In the genomic region with DNA sequence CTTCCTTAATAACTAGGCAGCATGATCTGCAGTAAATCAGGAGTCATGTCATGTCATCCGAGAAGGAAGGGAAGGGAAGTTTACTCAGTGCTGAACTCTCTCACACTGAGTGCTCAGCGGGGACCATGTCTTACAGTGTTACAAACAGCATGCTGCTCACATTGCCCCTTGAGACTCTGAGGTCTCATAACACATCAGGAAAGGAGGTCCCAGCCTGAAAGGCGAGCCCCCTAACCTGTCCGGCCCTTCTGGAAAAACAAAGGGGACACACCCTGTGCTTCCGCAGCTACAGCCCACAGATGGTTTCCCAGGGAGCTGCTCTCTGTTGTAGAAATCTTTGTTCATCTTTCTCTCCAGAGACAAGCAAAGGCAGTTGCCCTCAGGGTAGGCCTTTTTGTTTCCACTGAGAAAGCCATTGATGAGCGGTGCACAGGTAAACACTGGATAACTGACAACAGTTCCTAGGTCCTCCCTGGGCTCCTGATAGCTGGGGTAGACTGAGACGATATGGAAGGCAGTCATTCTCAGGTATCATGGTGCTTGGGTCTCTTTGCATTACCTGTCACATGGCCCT, we compare ENCODE assay signal across 22 mouse cellular contexts.
A peak's percentile ranks its signal among the peaks of the same experiment; 100 is the strongest.
DNase-seq lines count a peak whose midpoint lies in the region; ATAC-seq lines count a peak whose summit lies in the region.
"Had no signal": no experiment of that assay in that cellular context is flagged by ENCODE, and none has a peak within 500 bp of the region (broad histone marks: within the 10 kb centered on the region; RNA-seq: fewer than 3 reads in every experiment).

No protein-coding gene starts in this region.

- DNase-seq in hindbrain, embryonic 10.5 days (ENCODE audit: low spot score) = no peak
- no peak for DNase-seq in hindbrain, embryonic 14.5 days (ENCODE audit: low spot score)
- DNase-seq in midbrain, embryonic 10.5 days (ENCODE audit: low spot score) = no peak
- peak; percentile 29 for DNase-seq in WW6 (ENCODE audit: low read depth, low spot score)
- DNase-seq in frontal cortex, adult 2 months (ENCODE audit: extremely low spot score in 1 of 2, low spot score in 1 of 2) = no peak
- DNase-seq in layer of hippocampus, postnatal 10 days (ENCODE audit: low spot score in 2 of 2) = no peak
- DNase-seq: adrenal gland, adult 8-10 months; cerebellum, adult 11 months; cerebellum, adult 8-10 months; cerebellum, postnatal 14 days; embryo, embryonic 11 days; forebrain, postnatal 0 days; gastrocnemius, postnatal 36 days; heart, adult 18-20 months; heart, postnatal 10 days; kidney, adult 11 months had no signal

- peak overlapping the region; percentile 35; the same call in 1 of the 2 replicates for H3K27ac ChIP-seq in hindbrain, embryonic 10.5 days
- no peak overlapping the region for H3K27ac ChIP-seq in hindbrain, embryonic 14.5 days
- 0 out of 2 replicates have a peak overlapping the region, but pooled peaks have one; percentile 33 for H3K27ac ChIP-seq in midbrain, embryonic 10.5 days (replicated peaks)
- H3K27ac ChIP-seq in midbrain, embryonic 15.5 days = no peak overlapping the region
- H3K27ac ChIP-seq in embryonic facial prominence, embryonic 15.5 days (replicated peaks) = no peak overlapping the region
- H3K27ac ChIP-seq: embryonic facial prominence, embryonic 12.5 days; forebrain, embryonic 13.5 days; heart, embryonic 10.5 days; hindbrain, embryonic 15.5 days had no signal

- H3K36me3 ChIP-seq in hindbrain, embryonic 10.5 days = no peaks in the 10 kb centered on the region
- H3K36me3 ChIP-seq in hindbrain, embryonic 14.5 days (replicated peaks; ENCODE audit: control insufficient read depth, insufficient read depth) = no peaks in the 10 kb centered on the region
- H3K36me3 ChIP-seq in midbrain, embryonic 10.5 days = no peaks in the 10 kb centered on the region
- no peaks in the 10 kb centered on the region for H3K36me3 ChIP-seq in midbrain, embryonic 15.5 days (replicated peaks)
- no peaks in the 10 kb centered on the region for H3K36me3 ChIP-seq in embryonic facial prominence, embryonic 15.5 days
- H3K36me3 ChIP-seq: embryonic facial prominence, embryonic 12.5 days; heart, embryonic 10.5 days; hindbrain, embryonic 15.5 days had no signal

- no peak overlapping the region for H3K9ac ChIP-seq in hindbrain, embryonic 14.5 days
- H3K9ac ChIP-seq in midbrain, embryonic 15.5 days = no peak overlapping the region
- no peak overlapping the region for H3K9ac ChIP-seq in embryonic facial prominence, embryonic 15.5 days
- H3K9ac ChIP-seq: embryonic facial prominence, embryonic 12.5 days; forebrain, embryonic 13.5 days; forebrain, postnatal 0 days; hindbrain, embryonic 15.5 days had no signal

- H3K9me3 ChIP-seq in hindbrain, embryonic 10.5 days = no peaks in the 10 kb centered on the region
- no peaks in the 10 kb centered on the region for H3K9me3 ChIP-seq in hindbrain, embryonic 14.5 days (ENCODE audit: control insufficient read depth, low read length)
- H3K9me3 ChIP-seq in midbrain, embryonic 10.5 days (replicated peaks) = no peaks in the 10 kb centered on the region
- no peaks in the 10 kb centered on the region for H3K9me3 ChIP-seq in midbrain, embryonic 15.5 days
- no peaks in the 10 kb centered on the region for H3K9me3 ChIP-seq in embryonic facial prominence, embryonic 15.5 days (replicated peaks)
- H3K9me3 ChIP-seq: embryonic facial prominence, embryonic 12.5 days; forebrain, embryonic 13.5 days; heart, embryonic 10.5 days; hindbrain, embryonic 15.5 days had no signal

- no peaks in the 10 kb centered on the region for H3K27me3 ChIP-seq in hindbrain, embryonic 10.5 days (ENCODE audit: insufficient read depth, poor library complexity, severe bottlenecking)
- no peaks in the 10 kb centered on the region for H3K27me3 ChIP-seq in hindbrain, embryonic 14.5 days (ENCODE audit: control insufficient read depth, insufficient read depth, low read length)
- no peaks in the 10 kb centered on the region for H3K27me3 ChIP-seq in midbrain, embryonic 10.5 days (ENCODE audit: low read depth, poor library complexity, severe bottlenecking)
- no peaks in the 10 kb centered on the region for H3K27me3 ChIP-seq in midbrain, embryonic 15.5 days (replicated peaks)
- no peaks in the 10 kb centered on the region for H3K27me3 ChIP-seq in embryonic facial prominence, embryonic 15.5 days
- H3K27me3 ChIP-seq: embryonic facial prominence, embryonic 12.5 days; forebrain, embryonic 13.5 days; hindbrain, embryonic 15.5 days had no signal

- 49% methylated on average over 7 of the region's 7 CpGs for WGBS in hindbrain, embryonic 10.5 days
- 71% methylated on average over 7 of the region's 7 CpGs for WGBS in hindbrain, embryonic 14.5 days
- WGBS in midbrain, embryonic 10.5 days = 76% methylated on average over 7 of the region's 7 CpGs
- 71% methylated on average over 7 of the region's 7 CpGs for WGBS in midbrain, embryonic 15.5 days
- WGBS in embryonic facial prominence, embryonic 15.5 days = 48% methylated on average over 7 of the region's 7 CpGs

- no peak overlapping the region for H3K4me2 ChIP-seq in hindbrain, embryonic 14.5 days (replicated peaks)
- H3K4me2 ChIP-seq in midbrain, embryonic 15.5 days = no peak overlapping the region
- no peak overlapping the region for H3K4me2 ChIP-seq in embryonic facial prominence, embryonic 15.5 days (replicated peaks)
- H3K4me2 ChIP-seq: embryonic facial prominence, embryonic 12.5 days; forebrain, embryonic 13.5 days; hindbrain, embryonic 15.5 days had no signal

- H3K4me1 ChIP-seq in hindbrain, embryonic 10.5 days (replicated peaks) = peaks cover 22% of the 10 kb centered on the region
- H3K4me1 ChIP-seq in hindbrain, embryonic 14.5 days (replicated peaks; ENCODE audit: control insufficient read depth, insufficient read depth, low read length) = peaks cover 9% of the 10 kb centered on the region; the same call in 1 of the 2 replicates
- peaks cover 21% of the 10 kb centered on the region for H3K4me1 ChIP-seq in midbrain, embryonic 10.5 days
- H3K4me1 ChIP-seq in midbrain, embryonic 15.5 days = peaks cover 4% of the 10 kb centered on the region; the same call in 1 of the 2 replicates
- peaks cover 14% of the 10 kb centered on the region for H3K4me1 ChIP-seq in embryonic facial prominence, embryonic 15.5 days
- H3K4me1 ChIP-seq: heart, embryonic 10.5 days had no signal

- ATAC-seq in hindbrain, embryonic 14.5 days (ENCODE audit: low FRiP score) = no peak
- no peak for ATAC-seq in midbrain, embryonic 15.5 days (replicated peaks)
- ATAC-seq in embryonic facial prominence, embryonic 15.5 days (ENCODE audit: insufficient number of reproducible peaks, low FRiP score, low TSS enrichment, low read depth) = 0 out of 2 replicates have a peak, but pooled peaks have one; percentile 20
- ATAC-seq: forebrain, embryonic 13.5 days; forebrain, postnatal 0 days had no signal

- H3K4me3 ChIP-seq in hindbrain, embryonic 10.5 days = no peak overlapping the region
- no peak overlapping the region for H3K4me3 ChIP-seq in hindbrain, embryonic 14.5 days (replicated peaks; ENCODE audit: low read length)
- no peak overlapping the region for H3K4me3 ChIP-seq in midbrain, embryonic 10.5 days
- no peak overlapping the region for H3K4me3 ChIP-seq in midbrain, embryonic 15.5 days
- H3K4me3 ChIP-seq in embryonic facial prominence, embryonic 15.5 days (replicated peaks) = no peak overlapping the region
- H3K4me3 ChIP-seq: embryonic facial prominence, embryonic 12.5 days; forebrain, embryonic 13.5 days; heart, embryonic 10.5 days; hindbrain, embryonic 15.5 days had no signal

Comparison
In these comparisons a context has a peak if more than half of its experiments do, and no peak if none do; other contexts are left out.
1. H3K27ac ChIP-seq: peak in hindbrain, embryonic 10.5 days (single experiment) and midbrain, embryonic 10.5 days (single experiment); none in hindbrain, embryonic 14.5 days (single experiment), midbrain, embryonic 15.5 days (single experiment) and embryonic facial prominence, embryonic 15.5 days (single experiment).